Mouse (Mus musculus) myocyte (in vitro differentiated cells): ENCODE measurements at regions not wholly inside any gene's neighbourhood (a gene's known extent, or its start where the extent isn't known, plus 50 kb on each side); places are given as distances from the start of the nearest gene placed in this dataset.

Experiments
- H3K27me3 ChIP-seq: one replicate; pipeline ENCODE4 v1.6.1; 2011; ENCODE audit not compliant: control insufficient read depth, insufficient read depth, insufficient read length
- H3K36me3 ChIP-seq: one replicate; pipeline ENCODE4 v1.6.1; 2011; ENCODE audit not compliant: control insufficient read depth, insufficient read depth
- H3K4me2 ChIP-seq: one replicate; pipeline ENCODE4 v1.6.1; 2011; ENCODE audit warnings: low read depth, control low read depth
- H3K4me3 ChIP-seq: one replicate; pipeline ENCODE4 v1.5.1; 2011; ENCODE audit warnings: mild to moderate bottlenecking, control low read depth, moderate library complexity
- H3K79me2 ChIP-seq: one replicate; pipeline ENCODE4 v1.6.1; 2011; ENCODE audit not compliant: control insufficient read depth, insufficient read depth
- H3ac ChIP-seq: one replicate; pipeline ENCODE4 v1.6.1; 2011; ENCODE audit not compliant: control insufficient read depth, insufficient read length
- CEBPB ChIP-seq: IDR thresholded peaks from 2 replicates; pipeline ENCODE4 v1.6.1; 2011; ENCODE audit warnings: mild to moderate bottlenecking, moderate library complexity; ENCODE audit not compliant: poor library complexity, insufficient read depth, severe bottlenecking
- E2F4 ChIP-seq: IDR thresholded peaks from one replicate; pipeline ENCODE4 v1.6.1; 2011; ENCODE audit warnings: mild to moderate bottlenecking, control low read depth, moderate library complexity; ENCODE audit not compliant: insufficient read depth
- MAX ChIP-seq: IDR thresholded peaks from one replicate; pipeline ENCODE4 v1.6.1; 2011; ENCODE audit warnings: low read depth, mild to moderate bottlenecking, control low read depth
- MYOD1 ChIP-seq, 3 experiments: IDR thresholded peaks; one replicate each; pipeline ENCODE4 v1.6.1; 2011; ENCODE audit warnings: control low read depth in 2 of 3, low read depth in 2 of 3, mild to moderate bottlenecking in 2 of 3, moderate library complexity in 1 of 3; ENCODE audit not compliant: insufficient read length in 2 of 3, control insufficient read depth in 1 of 3
- MYOG ChIP-seq, 3 experiments: IDR thresholded peaks; one replicate each; pipeline ENCODE4 v1.6.1; 2011; ENCODE audit warnings: control low read depth in 2 of 3, low read depth in 2 of 3, mild to moderate bottlenecking in 2 of 3; ENCODE audit not compliant: insufficient read length in 2 of 3, control insufficient read depth in 1 of 3, insufficient read depth in 1 of 3
- POLR2A ChIP-seq: IDR thresholded peaks from one replicate; pipeline ENCODE4 v1.6.1; 2011; ENCODE audit warnings: low read depth, mild to moderate bottlenecking, control low read depth, moderate library complexity; ENCODE audit not compliant: insufficient read length
- POLR2AphosphoS2 ChIP-seq: IDR thresholded peaks from one replicate; pipeline ENCODE4 v1.6.1; 2011; ENCODE audit warnings: low read depth, control low read depth; ENCODE audit not compliant: insufficient read length
- REST ChIP-seq: IDR thresholded peaks from one replicate; pipeline ENCODE4 v1.6.1; 2011; ENCODE audit warnings: mild to moderate bottlenecking, control low read depth, moderate library complexity; ENCODE audit not compliant: insufficient read depth, insufficient read length
- SRF ChIP-seq: IDR thresholded peaks from one replicate; pipeline ENCODE4 v1.6.1; 2011; ENCODE audit warnings: low read depth; ENCODE audit not compliant: control insufficient read depth, insufficient read length
- TCF12 ChIP-seq: IDR thresholded peaks from one replicate; pipeline ENCODE4 v1.6.1; 2011; ENCODE audit warnings: mild to moderate bottlenecking, control low read depth; ENCODE audit not compliant: poor library complexity, insufficient read depth, severe bottlenecking
- TCF3 ChIP-seq: IDR thresholded peaks from one replicate; pipeline ENCODE4 v1.6.1; 2011; ENCODE audit warnings: low read depth, control low read depth; ENCODE audit not compliant: insufficient read length
- USF1 ChIP-seq: IDR thresholded peaks from one replicate; pipeline ENCODE4 v1.6.1; 2011; ENCODE audit warnings: low read depth, mild to moderate bottlenecking, control low read depth, moderate library complexity

DNA sequence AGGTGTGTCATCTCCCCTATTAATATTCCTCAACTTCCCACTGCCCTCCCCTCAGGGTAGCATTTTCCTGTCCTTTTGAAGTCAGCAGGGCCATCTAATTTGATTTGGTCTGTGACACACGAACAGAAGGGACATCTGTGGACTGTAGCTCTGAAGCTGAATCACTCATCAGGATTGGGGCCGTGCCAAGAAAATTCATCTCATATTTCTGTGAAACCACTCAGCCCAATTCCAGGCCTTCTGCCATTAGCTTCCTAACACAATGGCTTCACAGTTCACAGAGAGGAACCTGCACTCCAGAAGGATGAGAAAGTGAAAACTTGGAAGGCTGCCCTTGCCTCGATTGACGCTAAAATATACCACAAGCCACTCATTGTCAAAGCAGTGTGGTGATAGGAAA is 86.1 kb downstream of the Abhd5 start:
- no peaks in the 10 kb centered on the region for H3K36me3 ChIP-seq
- TF ChIP-seq MAX = no peak
- TF ChIP-seq E2F4 = no peak
- TF ChIP-seq SRF = no peak
- TF ChIP-seq TCF3 = no peak
- no peak for TF ChIP-seq MYOG (IDR thresholded peaks at IDR 0.05; ENCODE audit: control insufficient read depth in 1 of 3, insufficient read depth in 1 of 3, insufficient read length in 2 of 3, low read depth in 2 of 3)
- no peak for TF ChIP-seq USF1
- no peak for TF ChIP-seq REST
- TF ChIP-seq MYOD1 (IDR thresholded peaks at IDR 0.05; ENCODE audit: control insufficient read depth in 1 of 3, insufficient read length in 2 of 3, low read depth in 2 of 3) = no peak
- TF ChIP-seq POLR2AphosphoS2 = no peak
- no peak for TF ChIP-seq POLR2A
- TF ChIP-seq TCF12 = no peak
- no peak for TF ChIP-seq CEBPB
- no peak overlapping the region for H3K4me3 ChIP-seq
- H3K27me3 ChIP-seq = peaks cover 9% of the 10 kb centered on the region
- no peak overlapping the region for H3K4me2 ChIP-seq
- no peaks in the 10 kb centered on the region for H3K79me2 ChIP-seq
- H3ac ChIP-seq = no peak overlapping the region

DNA sequence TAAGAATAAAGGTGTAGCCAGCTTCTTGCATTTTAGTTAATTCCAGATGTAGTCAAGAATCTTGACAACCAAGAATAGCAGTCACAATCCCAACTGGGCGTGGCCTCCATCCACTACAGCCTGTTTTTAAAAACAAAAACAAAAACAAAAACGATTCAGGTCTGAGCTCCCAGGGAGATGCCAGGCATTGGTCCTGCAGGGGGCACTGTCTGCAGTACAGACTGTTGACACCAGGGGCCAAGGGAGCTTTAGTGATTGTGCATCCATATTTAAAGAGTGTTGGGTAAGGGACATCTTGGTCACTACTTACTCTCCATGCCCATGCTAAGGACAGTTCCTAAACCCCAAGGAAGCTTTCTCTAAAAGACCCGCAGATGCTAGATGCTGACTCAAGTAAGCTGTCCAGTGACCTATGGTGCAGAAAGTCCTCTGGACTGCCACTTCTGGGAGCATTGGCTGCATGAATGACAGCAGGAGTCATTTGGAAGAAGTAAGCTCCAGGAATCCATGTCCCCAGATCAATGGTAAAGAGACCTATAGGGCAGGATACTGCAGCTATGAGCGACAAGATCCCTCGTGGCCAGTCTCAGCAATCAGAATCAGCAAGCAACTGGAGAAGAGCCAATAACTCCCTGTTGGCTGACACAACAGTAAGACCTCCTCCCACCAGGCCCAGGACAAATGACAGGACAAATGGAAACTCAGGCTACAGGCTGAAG is 95.1 kb downstream of the Abhd5 start:
- Histone ChIP-seq H3K36me3 (no peaks in the 10 kb centered on the region), H3K4me3 (no peak overlapping the region), H3ac (no peak overlapping the region), H3K79me2 (no peaks in the 10 kb centered on the region), H3K27me3 (peaks cover 4% of the 10 kb centered on the region), H3K4me2 (no peak overlapping the region)
- TF ChIP-seq MYOD1 (IDR thresholded peaks at IDR 0.05; ENCODE audit: control insufficient read depth in 1 of 3, insufficient read length in 2 of 3, low read depth in 2 of 3) = no peak
- TF ChIP-seq CEBPB = no peak
- no peak for TF ChIP-seq USF1
- TF ChIP-seq MAX = no peak
- TF ChIP-seq POLR2A = no peak
- TF ChIP-seq TCF3 = no peak
- no peak for TF ChIP-seq SRF
- no peak for TF ChIP-seq TCF12
- TF ChIP-seq MYOG (IDR thresholded peaks at IDR 0.05; ENCODE audit: control insufficient read depth in 1 of 3, insufficient read depth in 1 of 3, insufficient read length in 2 of 3, low read depth in 2 of 3) = no peak
- TF ChIP-seq REST = no peak
- no peak for TF ChIP-seq POLR2AphosphoS2

DNA sequence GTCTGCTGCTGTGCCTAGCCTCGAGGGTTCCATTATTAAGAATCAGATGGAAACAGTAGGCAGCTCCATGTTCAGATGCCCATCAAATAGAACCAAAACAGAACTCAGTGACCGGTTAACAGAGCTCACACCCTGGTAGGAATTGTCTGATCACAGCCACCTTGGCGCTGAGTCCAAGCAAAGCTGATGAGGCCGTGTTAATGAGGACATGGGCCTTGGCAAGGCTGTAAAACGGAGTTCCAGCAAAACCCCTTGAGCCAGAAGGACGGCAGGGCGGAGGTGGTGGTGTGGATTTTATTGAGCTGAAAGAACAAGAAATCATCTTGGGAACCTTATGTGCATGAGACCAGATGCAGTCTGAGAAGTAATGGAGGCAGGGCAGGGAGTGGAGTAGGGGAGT is 96.2 kb downstream of the Abhd5 start:
- TF ChIP-seq TCF3 (no peak), CEBPB (no peak), SRF (no peak), POLR2A (no peak), POLR2AphosphoS2 (no peak), MYOG (IDR thresholded peaks at IDR 0.05; ENCODE audit: control insufficient read depth in 1 of 3, insufficient read depth in 1 of 3, insufficient read length in 2 of 3, low read depth in 2 of 3) (no peak), USF1 (no peak), REST (no peak), E2F4 (no peak), MAX (no peak), TCF12 (no peak), MYOD1 (IDR thresholded peaks at IDR 0.05; ENCODE audit: control insufficient read depth in 1 of 3, insufficient read length in 2 of 3, low read depth in 2 of 3) (no peak)
- no peak overlapping the region for H3K4me2 ChIP-seq
- H3K4me3 ChIP-seq = no peak overlapping the region
- peaks cover 4% of the 10 kb centered on the region for H3K27me3 ChIP-seq
- H3K79me2 ChIP-seq = no peaks in the 10 kb centered on the region
- H3K36me3 ChIP-seq = no peaks in the 10 kb centered on the region
- H3ac ChIP-seq = no peak overlapping the region

DNA sequence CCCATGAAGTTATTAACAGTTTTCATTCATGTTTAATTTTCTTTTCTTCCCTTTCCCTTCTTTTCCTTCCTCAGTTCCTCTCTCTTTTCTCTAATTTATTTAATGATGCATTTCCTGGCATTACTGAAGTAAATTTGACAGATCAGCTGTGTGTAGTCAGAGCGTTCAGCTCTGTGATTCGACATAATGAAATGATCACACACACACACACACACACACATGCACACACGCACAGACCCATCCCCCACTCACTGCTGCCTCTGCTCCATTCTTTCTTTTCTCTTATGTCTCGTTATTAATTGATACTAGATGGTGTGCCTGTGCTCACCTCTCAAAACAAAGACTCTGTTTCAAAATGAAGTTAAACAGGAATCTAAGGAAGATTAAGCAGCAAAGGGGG is 96.9 kb downstream of the Abhd5 start:
- TF ChIP-seq POLR2A = no peak
- no peak for TF ChIP-seq MYOD1 (IDR thresholded peaks at IDR 0.05; ENCODE audit: control insufficient read depth in 1 of 3, insufficient read length in 2 of 3, low read depth in 2 of 3)
- TF ChIP-seq MAX = no peak
- TF ChIP-seq MYOG (IDR thresholded peaks at IDR 0.05; ENCODE audit: control insufficient read depth in 1 of 3, insufficient read depth in 1 of 3, insufficient read length in 2 of 3, low read depth in 2 of 3) = no peak
- no peak for TF ChIP-seq POLR2AphosphoS2
- TF ChIP-seq REST = no peak
- no peak for TF ChIP-seq TCF12
- TF ChIP-seq SRF = no peak
- TF ChIP-seq CEBPB = no peak
- TF ChIP-seq USF1 = no peak
- no peak for TF ChIP-seq E2F4
- TF ChIP-seq TCF3 = no peak
- Histone ChIP-seq H3K27me3 (peaks cover 4% of the 10 kb centered on the region), H3K79me2 (no peaks in the 10 kb centered on the region)

More for the DNA sequence above, 96.9 kb downstream of the Abhd5 start:
- no peak overlapping the region for H3ac ChIP-seq
- no peak overlapping the region for H3K4me3 ChIP-seq
- H3K4me2 ChIP-seq = no peak overlapping the region
- H3K36me3 ChIP-seq = no peaks in the 10 kb centered on the region
